Mouse (Mus musculus): ENCODE measurements at regions not wholly inside any gene's neighbourhood (a gene's known extent, or its start where the extent isn't known, plus 50 kb on each side); places are given as distances from the start of the nearest gene placed in this dataset.
A peak's percentile ranks its signal among the peaks of the same experiment; 100 is the strongest.
"Not testable (repeated sequence)": the region's sequence is repeated elsewhere in the genome, so short reads cannot be mapped to it uniquely, and the experiment has no call there.

DNA sequence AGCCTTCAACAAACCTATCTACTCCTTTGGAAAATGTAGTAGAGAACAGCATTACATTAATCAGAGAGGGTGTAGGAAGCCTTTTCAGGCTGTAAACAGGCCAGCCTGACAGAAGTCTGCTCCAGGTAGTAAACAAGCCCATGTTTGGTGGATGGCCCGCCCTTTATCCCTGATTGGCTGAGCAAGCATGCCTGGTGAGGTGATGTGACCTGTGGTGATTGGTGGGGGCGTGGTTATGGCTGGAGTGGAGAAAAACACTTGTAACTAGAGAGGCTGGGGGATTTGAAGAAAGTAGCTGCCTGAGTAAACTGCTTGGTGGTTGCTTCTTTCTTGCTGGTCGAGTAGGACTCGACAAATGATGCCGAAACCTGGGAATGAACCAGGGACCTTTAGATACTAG lies 621.3 kb upstream of the Dsel start:
- not testable (repeated sequence) for H3K4me3 ChIP-seq (ENCODE audit: extremely low read depth, insufficient read depth, insufficient read length); H3K27ac ChIP-seq (ENCODE audit: insufficient read depth, low read length); H3K27me3 ChIP-seq (ENCODE audit: control insufficient read depth, insufficient read depth, low read length); H3K36me3 ChIP-seq (ENCODE audit: control insufficient read depth, insufficient read depth, low read length); H3K4me1 ChIP-seq (ENCODE audit: control insufficient read depth, insufficient read depth, insufficient read length); DNase-seq (ENCODE audit: low read depth in 1 of 2, low spot score in 2 of 2)
- 82% methylated on average over 5 of the region's 5 CpGs for WGBS

DNA sequence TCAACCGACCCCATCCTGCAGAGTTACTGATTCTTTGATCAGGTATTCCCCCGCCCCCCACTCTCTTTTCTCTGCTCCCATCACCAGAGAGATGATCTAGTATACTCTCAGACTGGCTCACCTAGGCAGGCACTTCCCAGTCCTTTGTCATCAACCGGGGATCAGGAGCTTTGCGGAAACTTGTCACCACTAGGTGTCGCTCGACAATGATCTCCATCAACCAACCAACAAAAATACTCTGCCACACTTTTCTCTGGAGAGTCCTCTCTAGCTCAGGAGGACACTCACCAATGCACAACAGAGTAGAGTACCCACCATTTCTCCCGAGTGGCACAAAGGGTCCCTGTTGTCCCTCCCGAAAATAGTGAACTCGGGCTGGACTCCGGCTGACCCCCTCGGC lies 591.3 kb upstream of the Dsel start:
- TF ChIP-seq POLR2A (IDR thresholded peaks at IDR 0.05; ENCODE audit: low read depth, low read length) (no peak), CTCF (IDR thresholded peaks at IDR 0.05; ENCODE audit: extremely low read depth, insufficient read depth, insufficient read length, insufficient replicate concordance) (no peak)
- Histone ChIP-seq H3K4me3 (ENCODE audit: extremely low read depth, insufficient read depth, insufficient read length) (no peak overlapping the region), H3K36me3 (ENCODE audit: control insufficient read depth, insufficient read depth, low read length) (no peaks in the 10 kb centered on the region), H3K4me1 (ENCODE audit: control insufficient read depth, insufficient read depth, insufficient read length) (no peaks in the 10 kb centered on the region), H3K27me3 (ENCODE audit: control insufficient read depth, insufficient read depth, low read length) (no peaks in the 10 kb centered on the region), H3K27ac (ENCODE audit: insufficient read depth, low read length) (no peak overlapping the region)
- peak in 1 of 2 experiments; percentile 8 for DNase-seq (ENCODE audit: low read depth in 1 of 2, low spot score in 2 of 2)
- 33% methylated on average over 11 of the region's 11 CpGs for WGBS

DNA sequence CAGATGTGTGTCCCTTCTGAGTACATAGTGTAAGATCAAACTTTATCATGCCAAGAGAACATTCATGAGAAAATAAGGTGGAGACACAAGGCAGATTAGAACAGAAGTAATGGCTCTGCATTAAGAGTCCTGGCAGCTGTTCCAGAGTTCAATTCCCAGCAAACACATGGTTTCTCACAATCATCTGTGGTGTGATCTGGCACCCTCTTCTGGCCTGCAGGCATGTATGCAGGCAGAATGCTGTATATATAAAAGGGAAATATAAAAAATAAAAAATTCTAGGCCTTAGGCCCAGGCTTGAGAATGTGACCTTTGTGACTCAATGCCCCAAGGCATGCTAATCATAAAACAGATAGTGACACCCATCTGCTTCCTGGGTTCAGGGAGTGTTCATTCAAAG lies 587.7 kb upstream of the Dsel start:
- no peak for DNase-seq (ENCODE audit: low read depth in 1 of 2, low spot score in 2 of 2)
- no peak for TF ChIP-seq CTCF (IDR thresholded peaks at IDR 0.05; ENCODE audit: extremely low read depth, insufficient read depth, insufficient read length, insufficient replicate concordance)
- no peak for TF ChIP-seq POLR2A (IDR thresholded peaks at IDR 0.05; ENCODE audit: low read depth, low read length)
- Histone ChIP-seq H3K27ac (ENCODE audit: insufficient read depth, low read length) (no peak overlapping the region), H3K27me3 (ENCODE audit: control insufficient read depth, insufficient read depth, low read length) (no peaks in the 10 kb centered on the region), H3K36me3 (ENCODE audit: control insufficient read depth, insufficient read depth, low read length) (no peaks in the 10 kb centered on the region), H3K4me1 (ENCODE audit: control insufficient read depth, insufficient read depth, insufficient read length) (no peaks in the 10 kb centered on the region), H3K4me3 (ENCODE audit: extremely low read depth, insufficient read depth, insufficient read length) (no peak overlapping the region)

DNA sequence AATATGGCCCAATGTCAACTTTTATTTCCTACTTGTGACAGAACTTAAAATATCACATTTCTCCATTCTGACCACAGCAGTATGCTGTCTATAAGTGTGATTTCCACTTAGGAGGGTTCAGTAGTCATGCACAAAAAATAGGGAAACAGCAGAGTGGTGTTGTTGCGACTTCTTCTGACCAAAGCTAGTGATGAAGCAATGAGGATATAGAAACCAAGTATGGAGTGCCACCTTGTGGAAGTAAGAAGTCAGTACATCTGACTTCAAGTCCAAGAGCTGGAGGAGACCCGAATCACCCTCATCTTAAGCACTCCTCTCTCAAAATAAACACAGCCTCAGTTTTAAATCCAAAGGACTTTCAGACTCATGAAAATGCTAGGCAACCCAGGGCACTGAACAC lies 586.9 kb upstream of the Dsel start:
- H3K4me3 ChIP-seq (ENCODE audit: extremely low read depth, insufficient read depth, insufficient read length) = no peak overlapping the region
- 3% methylated on average over 2 of the region's 2 CpGs for WGBS
- H3K27me3 ChIP-seq (ENCODE audit: control insufficient read depth, insufficient read depth, low read length) = no peaks in the 10 kb centered on the region
- H3K36me3 ChIP-seq (ENCODE audit: control insufficient read depth, insufficient read depth, low read length) = no peaks in the 10 kb centered on the region
- DNase-seq (ENCODE audit: low read depth in 1 of 2, low spot score in 2 of 2) = no peak
- H3K27ac ChIP-seq (ENCODE audit: insufficient read depth, low read length) = no peak overlapping the region
- no peaks in the 10 kb centered on the region for H3K4me1 ChIP-seq (ENCODE audit: control insufficient read depth, insufficient read depth, insufficient read length)
- TF ChIP-seq CTCF (IDR thresholded peaks at IDR 0.05; ENCODE audit: extremely low read depth, insufficient read depth, insufficient read length, insufficient replicate concordance) = no peak
- no peak for TF ChIP-seq POLR2A (IDR thresholded peaks at IDR 0.05; ENCODE audit: low read depth, low read length)

DNA sequence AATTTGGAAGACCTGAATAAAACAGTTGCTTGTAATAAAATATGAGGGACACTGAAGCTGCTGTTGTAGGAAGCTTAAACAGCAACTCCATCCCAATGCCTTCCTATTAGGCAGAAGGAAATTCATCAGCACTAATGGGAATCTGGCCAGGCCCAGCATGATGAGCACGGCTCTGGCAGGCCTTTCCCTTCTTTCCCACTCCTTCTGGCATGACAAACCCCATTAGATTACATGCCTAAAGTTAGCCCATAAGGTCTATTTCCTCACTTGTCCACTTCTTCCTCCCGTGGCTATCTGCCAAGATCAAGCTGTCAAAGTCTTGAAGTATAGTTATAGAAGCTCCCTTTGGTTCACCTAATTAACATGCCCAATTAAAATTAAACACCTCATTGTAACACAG lies 574.4 kb upstream of the Dsel start:
- Histone ChIP-seq H3K27me3 (ENCODE audit: control insufficient read depth, insufficient read depth, low read length) (no peaks in the 10 kb centered on the region), H3K36me3 (ENCODE audit: control insufficient read depth, insufficient read depth, low read length) (no peaks in the 10 kb centered on the region), H3K27ac (ENCODE audit: insufficient read depth, low read length) (no peak overlapping the region), H3K4me3 (ENCODE audit: extremely low read depth, insufficient read depth, insufficient read length) (no peak overlapping the region), H3K4me1 (ENCODE audit: control insufficient read depth, insufficient read depth, insufficient read length) (no peaks in the 10 kb centered on the region)
- no peak for DNase-seq (ENCODE audit: low read depth in 1 of 2, low spot score in 2 of 2)
- TF ChIP-seq POLR2A (IDR thresholded peaks at IDR 0.05; ENCODE audit: low read depth, low read length) (no peak), CTCF (IDR thresholded peaks at IDR 0.05; ENCODE audit: extremely low read depth, insufficient read depth, insufficient read length, insufficient replicate concordance) (no peak)
- 68% methylated on average over 2 of the region's 2 CpGs for WGBS

DNA sequence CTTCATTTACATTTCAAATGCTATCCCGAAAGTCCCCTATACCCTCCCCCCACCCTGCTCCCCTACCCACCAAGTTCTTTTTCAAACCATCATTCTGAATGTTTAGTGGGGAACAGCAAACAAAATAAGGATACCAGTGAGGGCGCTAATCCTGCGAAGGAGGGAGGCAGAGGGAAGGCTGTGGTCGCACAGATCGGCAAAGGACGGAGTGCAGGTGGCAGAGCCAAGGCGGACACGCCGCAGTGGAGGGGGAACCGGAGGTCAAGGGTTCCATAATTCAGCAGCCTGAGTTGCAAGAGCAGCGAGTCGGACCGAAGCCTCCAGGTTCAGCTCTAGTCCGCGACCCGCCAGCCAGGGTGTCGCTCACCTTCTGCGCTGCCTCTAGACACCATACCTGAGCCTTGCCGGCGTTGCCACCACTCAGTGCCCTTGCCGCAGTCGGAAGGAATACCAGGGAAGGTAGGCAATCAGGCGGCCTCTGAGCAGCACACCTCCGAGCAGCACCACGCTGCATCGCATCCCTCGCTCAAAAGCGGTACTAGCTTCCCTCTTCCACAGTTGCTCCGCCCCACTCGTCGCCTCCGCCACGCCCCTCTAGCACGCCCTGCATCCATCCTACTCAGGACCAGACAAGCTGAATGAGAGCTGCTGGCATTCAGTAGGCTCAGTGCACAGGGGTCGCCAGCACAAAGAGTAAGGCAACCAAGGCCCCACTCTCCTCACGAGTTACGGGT lies 551.8 kb upstream of the Dsel start:
- Histone ChIP-seq H3K27ac (ENCODE audit: insufficient read depth, low read length) (no peak overlapping the region), H3K4me1 (ENCODE audit: control insufficient read depth, insufficient read depth, insufficient read length) (no peaks in the 10 kb centered on the region), H3K4me3 (ENCODE audit: extremely low read depth, insufficient read depth, insufficient read length) (no peak overlapping the region), H3K36me3 (ENCODE audit: control insufficient read depth, insufficient read depth, low read length) (no peaks in the 10 kb centered on the region), H3K27me3 (ENCODE audit: control insufficient read depth, insufficient read depth, low read length) (no peaks in the 10 kb centered on the region)
- 12% methylated on average over 37 of the region's 37 CpGs for WGBS
- no peak for DNase-seq (ENCODE audit: low read depth in 1 of 2, low spot score in 2 of 2)
- no peak for TF ChIP-seq POLR2A (IDR thresholded peaks at IDR 0.05; ENCODE audit: low read depth, low read length)
- no peak for TF ChIP-seq CTCF (IDR thresholded peaks at IDR 0.05; ENCODE audit: extremely low read depth, insufficient read depth, insufficient read length, insufficient replicate concordance)

DNA sequence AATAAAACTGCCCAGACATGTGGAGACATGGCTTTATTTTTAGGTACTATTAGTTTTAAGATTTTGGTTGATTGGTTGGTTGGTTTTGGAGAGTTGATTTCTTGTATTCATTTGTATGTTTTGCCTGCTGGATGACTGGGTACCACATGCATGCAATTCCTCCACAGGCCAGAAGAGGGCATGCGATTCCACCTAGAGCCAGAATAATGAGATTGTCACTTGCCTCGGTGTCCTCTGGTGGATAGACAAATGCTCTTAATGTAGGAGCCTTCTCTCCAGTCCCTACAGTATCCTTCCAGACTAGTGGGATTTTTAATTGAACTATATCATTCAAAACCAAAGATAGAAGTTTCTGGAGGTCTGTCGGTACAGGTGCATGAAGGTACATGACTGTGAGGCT lies 524.1 kb upstream of the Dsel start:
- no peak for DNase-seq (ENCODE audit: low read depth in 1 of 2, low spot score in 2 of 2)
- no peaks in the 10 kb centered on the region for H3K4me1 ChIP-seq (ENCODE audit: control insufficient read depth, insufficient read depth, insufficient read length)
- WGBS = 45% methylated on average over 3 of the region's 3 CpGs
- no peak overlapping the region for H3K27ac ChIP-seq (ENCODE audit: insufficient read depth, low read length)
- TF ChIP-seq CTCF (IDR thresholded peaks at IDR 0.05; ENCODE audit: extremely low read depth, insufficient read depth, insufficient read length, insufficient replicate concordance) (no peak), POLR2A (IDR thresholded peaks at IDR 0.05; ENCODE audit: low read depth, low read length) (no peak)
- no peak overlapping the region for H3K4me3 ChIP-seq (ENCODE audit: extremely low read depth, insufficient read depth, insufficient read length)
- H3K27me3 ChIP-seq (ENCODE audit: control insufficient read depth, insufficient read depth, low read length) = no peaks in the 10 kb centered on the region
- no peaks in the 10 kb centered on the region for H3K36me3 ChIP-seq (ENCODE audit: control insufficient read depth, insufficient read depth, low read length)
